Mouse (Mus musculus) monocyte, adult 2 months (primary cell): ENCODE data around the gene Spata3.

ENCODE experiments used
- DNase-seq, 2 experiments: peaks; one replicate each; pipeline ENCODE4 v3.0.0; 2022; ENCODE audit warnings: low spot score in 2 of 2, low read depth in 1 of 2

Spata3 gene

GRCm38 (mm10) chr1:86021365-86021989, 4.9 kb downstream of the Spata3 start:
- DNase-seq = no peak

GRCm38 (mm10) chr1:86032273-86032987, 15.8 kb downstream of the Spata3 start:
- DNase-seq = no peak

GRCm38 (mm10) chr1:86038191-86038951, 21.8 kb downstream of the Spata3 start:
- DNase-seq = no peak

- no peak for DNase-seq
Observed at GRCm38 (mm10) chr1:86040131-86040530, 23.5 kb downstream of the Spata3 start.

- DNase-seq = no peak
Observed at GRCm38 (mm10) chr1:86040817-86041216, 24.2 kb downstream of the Spata3 start.

- DNase-seq = no peak
Observed at GRCm38 (mm10) chr1:86045056-86045455, 28.4 kb downstream of the Spata3 start.

- no peak for DNase-seq
Observed at GRCm38 (mm10) chr1:86045848-86046805, 29.5 kb downstream of the Spata3 start, which contains the start of gene 2810459M11Rik. TSS of gene 2810459M11Rik (plus strand) at chr1:86045863.

- DNase-seq = no peak
Observed at GRCm38 (mm10) chr1:86046833-86047563, 30.4 kb downstream of the Spata3 start.

GRCm38 (mm10) chr1:86048231-86048630, 31.6 kb downstream of the Spata3 start:
- no peak for DNase-seq

GRCm38 (mm10) chr1:86048744-86049143, 32.1 kb downstream of the Spata3 start:
- no peak for DNase-seq

- no peak for DNase-seq
Observed at GRCm38 (mm10) chr1:86053198-86053921, 36.7 kb downstream of the Spata3 start.

GRCm38 (mm10) chr1:86054943-86055342, 38.3 kb downstream of the Spata3 start:
- no peak for DNase-seq

GRCm38 (mm10) chr1:86056284-86056683, 39.7 kb downstream of the Spata3 start:
- no peak for DNase-seq

GRCm38 (mm10) chr1:86058856-86059769, 42.5 kb downstream of the Spata3 start:
- DNase-seq = peak; percentile 66 to 82

GRCm38 (mm10) chr1:86062523-86062922, 45.9 kb downstream of the Spata3 start:
- no peak for DNase-seq

GRCm38 (mm10) chr1:86064271-86064991, 47.8 kb downstream of the Spata3 start, which contains the start of gene Psmd1:
TSS of gene Psmd1 (plus strand) at chr1:86064387.
- peak; percentile 84 to 85 for DNase-seq

GRCm38 (mm10) chr1:86076565-86076964, 59.9 kb downstream of the Spata3 start:
- no peak for DNase-seq
